Mouse (Mus musculus) midbrain, embryonic 14.5 days (tissue): Measurements from ENCODE around the gene Chmp2a. TPM values are rescaled to one million over a fixed set of nuclear protein-coding genes. Genes with fewer than 3 reads are reported as not detected.
"Not testable (repeated sequence)": the region's sequence is repeated elsewhere in the genome, so short reads cannot be mapped to it uniquely, and the experiment has no call there.

ENCODE experiments used
- ATAC-seq: fragments of 200-750 bp; cut with Nextera tagmentation; 2 replicates; pipeline ENCODE4 v1.8.0; 2017; ENCODE audit warnings: moderate number of reproducible peaks, moderate library complexity; ENCODE audit not compliant: low FRiP score, low TSS enrichment
- DNase-seq: peaks from one replicate; pipeline ENCODE4 v3.0.0-alpha.2; 2015
- H3K27ac ChIP-seq: fragments of 300-500 bp; sonication (generic); replicated peaks from 2 replicates; pipeline ENCODE4 v1.5.1; 2014; ENCODE audit warnings: mild to moderate bottlenecking, low read depth, low read length, moderate library complexity
- H3K27me3 ChIP-seq: fragments of 300-500 bp; sonication (generic); 2 replicates; pipeline ENCODE4 v1.6.1; 2014; ENCODE audit warnings: low read length, control low read depth, mixed read lengths; ENCODE audit not compliant: control insufficient read depth, insufficient read depth
- H3K36me3 ChIP-seq: fragments of 300-500 bp; sonication (generic); 2 replicates; pipeline ENCODE4 v1.6.1; 2014; ENCODE audit warnings: low read length, control low read depth; ENCODE audit not compliant: control insufficient read depth, insufficient read depth
- H3K4me1 ChIP-seq: fragments of 300-500 bp; sonication (generic); 2 replicates; pipeline ENCODE4 v1.6.1; 2014; ENCODE audit warnings: mild to moderate bottlenecking, antibody characterized with exemption, low read length, control low read depth; ENCODE audit not compliant: control insufficient read depth, insufficient read depth
- H3K4me2 ChIP-seq: fragments of 300-500 bp; sonication (generic); 2 replicates; pipeline ENCODE4 v1.6.1; 2014; ENCODE audit warnings: mild to moderate bottlenecking, low read length, moderate library complexity
- H3K4me3 ChIP-seq: fragments of 300-500 bp; sonication (generic); replicated peaks from 2 replicates; pipeline ENCODE4 v1.5.1; 2014; ENCODE audit warnings: low read depth, low read length
- H3K9ac ChIP-seq: fragments of 300-500 bp; sonication (generic); replicated peaks from 2 replicates; pipeline ENCODE4 v1.6.1; 2014; ENCODE audit warnings: mild to moderate bottlenecking, low read length, moderate library complexity
- H3K9me3 ChIP-seq: fragments of 300-500 bp; sonication (generic); 2 replicates; pipeline ENCODE4 v1.6.1; 2016; ENCODE audit warnings: low read length, control low read depth, mixed read lengths; ENCODE audit not compliant: control insufficient read depth
- WGBS: fragments of 180-500 bp; shearing (Covaris S2); extraction: QIAGEN DNeasy Blood & Tissue Kit; methylation state at CpG from one replicate; pipeline ENCODE4 v1.1.7; 2014; 5-methylcytosine and 5-hydroxymethylcytosine counted together
- polyA plus RNA-seq: library from polyadenylated mRNA; unstranded; fragments of >200 nt; fragmentation: Nextera tagmentation; extraction: Ambion mirVana; gene quantifications from 2 replicates; pipeline ENCODE4 v1.2.1, GENCODE M21; 2014

Gene Chmp2a
- polyA plus RNA-seq = 188 and 205 TPM in 2 replicates

GRCm38 (mm10) chr7:13034148-13034977 lies at the start of gene Chmp2a:
TSS of gene Chmp2a (minus strand) at chr7:13034807.
- DNase-seq = peak; percentile 99
- Histone ChIP-seq H3K4me3 (peak within 1 kb of the TSS; percentile 53), H3K4me1 (peaks cover 30% of the 10 kb centered on the region), H3K4me2 (peak within 1 kb of the TSS; percentile 93), H3K9me3 (no peaks in the 10 kb centered on the region), H3K27ac (peak within 1 kb of the TSS; percentile 94), H3K9ac (peak within 1 kb of the TSS; percentile 79), H3K36me3 (peaks cover 58% of the 10 kb centered on the region), H3K27me3 (no peaks in the 10 kb centered on the region)
- peak; percentile 83 for ATAC-seq
- WGBS = under 1% methylated on average over 45 of the region's 45 CpGs

DNA sequence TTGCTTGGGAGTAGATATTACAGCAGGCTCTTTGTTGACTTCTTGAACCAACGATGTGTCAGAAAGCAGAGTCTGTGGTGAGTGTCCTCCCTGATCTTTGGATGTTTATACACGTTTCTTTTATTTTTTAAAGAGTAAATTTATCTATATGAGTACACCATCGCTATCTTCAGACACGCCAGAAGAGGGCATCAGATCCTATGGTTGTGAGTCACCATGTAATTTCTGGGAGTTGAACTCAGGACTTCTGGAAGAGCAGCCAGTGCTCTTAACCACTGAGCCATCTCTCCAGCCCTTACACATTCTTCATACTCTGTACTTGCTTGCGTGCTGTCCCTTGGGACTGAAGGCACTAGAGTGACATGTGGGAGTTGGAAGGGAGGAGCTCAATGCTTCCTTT lies 37.7 kb upstream of the Chmp2a start:
- Histone ChIP-seq H3K9ac (no peak overlapping the region), H3K4me3 (no peak overlapping the region), H3K27ac (no peak overlapping the region), H3K9me3 (no peaks in the 10 kb centered on the region), H3K4me1 (no peaks in the 10 kb centered on the region), H3K36me3 (no peaks in the 10 kb centered on the region), H3K4me2 (no peak overlapping the region), H3K27me3 (no peaks in the 10 kb centered on the region)
- DNase-seq (no peak), ATAC-seq (no peak)
- WGBS = 57% methylated on average over 5 of the region's 5 CpGs

DNA sequence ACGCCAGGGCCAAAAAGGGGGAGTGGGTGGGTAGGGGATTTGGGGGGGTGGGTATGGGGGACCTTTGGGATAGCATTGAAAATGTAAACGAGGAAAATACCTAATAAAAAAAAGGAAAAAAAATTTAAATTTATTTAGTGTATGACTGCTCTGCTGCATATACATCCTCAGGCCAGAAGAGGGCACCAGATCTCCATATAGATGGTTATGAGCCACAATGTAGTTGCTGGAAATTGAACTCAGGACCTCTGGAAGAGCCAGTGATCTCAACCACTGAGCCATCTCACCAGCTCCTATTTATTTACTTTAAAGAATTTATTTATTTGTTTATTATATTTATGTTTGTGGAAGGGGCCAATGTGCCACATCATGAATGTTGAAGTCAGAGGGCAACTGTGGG lies 28.8 kb upstream of the Chmp2a start:
- 56% methylated on average over 2 of the region's 2 CpGs for WGBS
- peak; percentile 23 for DNase-seq
- not testable (repeated sequence) for ATAC-seq, H3K4me2 ChIP-seq, H3K36me3 ChIP-seq, H3K9ac ChIP-seq, H3K27me3 ChIP-seq, H3K4me1 ChIP-seq, H3K9me3 ChIP-seq, H3K4me3 ChIP-seq, H3K27ac ChIP-seq

- 86% methylated on average over 9 of the region's 9 CpGs for WGBS
- Histone ChIP-seq H3K36me3 (no peaks in the 10 kb centered on the region), H3K4me1 (no peaks in the 10 kb centered on the region), H3K4me2 (no peak overlapping the region), H3K9ac (no peak overlapping the region), H3K9me3 (no peaks in the 10 kb centered on the region), H3K4me3 (no peak overlapping the region), H3K27me3 (no peaks in the 10 kb centered on the region), H3K27ac (no peak overlapping the region)
- no peak for DNase-seq
- no peak for ATAC-seq
These were observed 24.9 kb upstream of the Chmp2a start for GRCm38 (mm10) chr7:13059536-13059935.

DNA sequence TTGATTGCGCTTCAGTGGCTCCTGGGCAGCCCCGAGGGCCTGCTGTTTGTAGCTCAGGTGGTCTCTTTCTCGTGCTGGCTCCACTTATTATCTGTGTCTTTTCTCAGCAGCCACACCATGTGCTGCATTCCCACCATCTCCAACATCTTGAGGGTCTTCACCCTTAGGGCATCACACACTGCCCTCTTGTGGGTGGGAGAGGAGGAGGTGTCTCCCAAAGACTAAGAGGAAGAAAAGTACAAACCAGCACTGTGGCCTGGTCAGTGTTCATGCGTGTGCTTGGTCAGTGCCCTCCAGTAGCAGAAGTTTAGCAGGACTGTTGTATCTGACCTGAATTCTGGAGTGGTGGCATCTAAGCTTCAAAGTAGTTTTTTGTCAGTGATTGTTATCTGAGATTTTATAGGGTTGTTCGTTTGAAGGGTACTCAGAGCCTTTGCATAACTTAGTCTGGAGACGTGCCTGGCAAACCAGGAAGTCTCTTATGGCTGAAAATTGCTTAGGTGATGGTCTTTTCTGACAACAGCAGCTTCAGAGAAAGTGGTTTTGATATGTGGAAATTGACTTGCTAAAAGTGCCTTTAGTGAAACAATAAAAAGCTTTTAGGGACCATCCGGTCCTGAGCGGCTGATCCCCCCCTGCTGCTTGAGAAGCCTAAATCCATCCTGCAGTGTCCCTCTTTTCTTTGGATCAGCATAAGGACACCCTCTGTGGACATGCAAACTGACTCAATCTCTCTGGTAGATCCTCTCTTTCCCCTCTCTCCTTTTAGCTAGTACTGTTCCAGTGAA lies 22.5 kb upstream of the Chmp2a start:
- H3K9me3 ChIP-seq = no peaks in the 10 kb centered on the region
- ATAC-seq (no peak), DNase-seq (no peak)
- H3K27ac ChIP-seq = no peak overlapping the region
- WGBS = 56% methylated on average over 8 of the region's 8 CpGs
- no peaks in the 10 kb centered on the region for H3K27me3 ChIP-seq
- H3K4me2 ChIP-seq = no peak overlapping the region
- no peaks in the 10 kb centered on the region for H3K36me3 ChIP-seq
- no peak overlapping the region for H3K4me3 ChIP-seq
- no peak overlapping the region for H3K9ac ChIP-seq
- no peaks in the 10 kb centered on the region; the same call in 1 of the 2 replicates for H3K4me1 ChIP-seq

- H3K9me3 ChIP-seq = no peaks in the 10 kb centered on the region
- DNase-seq = peak; percentile 100
- no peaks in the 10 kb centered on the region for H3K36me3 ChIP-seq
- H3K4me1 ChIP-seq = no peaks in the 10 kb centered on the region; the same call in 1 of the 2 replicates
- no peaks in the 10 kb centered on the region for H3K27me3 ChIP-seq
- under 1% methylated on average over 41 of the region's 41 CpGs for WGBS
- H3K4me2 ChIP-seq = peak within 1 kb of the TSS; percentile 61
- H3K9ac ChIP-seq = peak within 1 kb of the TSS; percentile 63; the same call in 1 of the 2 replicates
- peak within 1 kb of the TSS; percentile 97 for H3K27ac ChIP-seq
- ATAC-seq = peak; percentile 95
- H3K4me3 ChIP-seq = peak within 1 kb of the TSS; percentile 54
These were observed 19.8 kb upstream of the Chmp2a start, which contains the start of gene Mzf1 for GRCm38 (mm10) chr7:13054287-13055010. TSS of gene Mzf1 (minus strand) at chr7:13054764.

DNA sequence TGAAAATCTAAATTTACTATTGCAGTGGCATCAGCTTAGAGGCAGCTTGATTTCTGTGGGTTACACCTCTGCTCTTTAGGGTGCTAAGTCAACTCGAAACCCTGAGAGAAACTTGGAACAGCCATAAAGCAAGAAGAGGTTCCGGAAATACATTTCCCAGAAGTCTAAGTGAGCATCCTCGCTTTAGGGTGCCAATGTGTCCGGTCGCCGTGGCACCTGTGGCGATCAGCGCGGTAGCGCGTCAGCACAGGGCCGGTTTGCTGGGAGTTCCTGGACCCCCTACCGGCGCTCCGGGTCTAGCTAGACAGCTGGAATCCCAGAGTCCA lies 19.3 kb upstream of the Chmp2a start:
- Histone ChIP-seq H3K4me3 (peak overlapping the region; percentile 54), H3K27me3 (no peaks in the 10 kb centered on the region), H3K36me3 (no peaks in the 10 kb centered on the region), H3K4me1 (no peaks in the 10 kb centered on the region; the same call in 1 of the 2 replicates), H3K9me3 (no peaks in the 10 kb centered on the region), H3K4me2 (peak overlapping the region; percentile 55), H3K9ac (peak overlapping the region; percentile 63; the same call in 1 of the 2 replicates), H3K27ac (peak overlapping the region; percentile 97)
- 2% methylated on average over 15 of the region's 15 CpGs for WGBS
- ATAC-seq = no peak
- no peak for DNase-seq

GRCm38 (mm10) chr7:13053501-13053900 lies 18.9 kb upstream of the Chmp2a start:
- DNase-seq = no peak
- 90% methylated on average over 2 of the region's 2 CpGs for whole genome bisulfite sequencing
- Histone ChIP-seq H3K4me3 (peak overlapping the region; percentile 54), H3K36me3 (no peaks in the 10 kb centered on the region), H3K9ac (peak overlapping the region; percentile 63; the same call in 1 of the 2 replicates), H3K9me3 (no peaks in the 10 kb centered on the region), H3K27ac (peak overlapping the region; percentile 97), H3K4me1 (no peaks in the 10 kb centered on the region; the same call in 1 of the 2 replicates), H3K4me2 (peak overlapping the region; percentile 55), H3K27me3 (no peaks in the 10 kb centered on the region)
- ATAC-seq = no peak
